Mouse (Mus musculus): ENCODE measurements around the gene Xrcc3. TPM values are rescaled to one million over a fixed set of nuclear protein-coding genes. Genes with fewer than 3 reads are reported as not detected.

Xrcc3 gene
- polyA plus RNA-seq, 1 experiment from 2014 or later, result 2.1 TPM

DNA sequence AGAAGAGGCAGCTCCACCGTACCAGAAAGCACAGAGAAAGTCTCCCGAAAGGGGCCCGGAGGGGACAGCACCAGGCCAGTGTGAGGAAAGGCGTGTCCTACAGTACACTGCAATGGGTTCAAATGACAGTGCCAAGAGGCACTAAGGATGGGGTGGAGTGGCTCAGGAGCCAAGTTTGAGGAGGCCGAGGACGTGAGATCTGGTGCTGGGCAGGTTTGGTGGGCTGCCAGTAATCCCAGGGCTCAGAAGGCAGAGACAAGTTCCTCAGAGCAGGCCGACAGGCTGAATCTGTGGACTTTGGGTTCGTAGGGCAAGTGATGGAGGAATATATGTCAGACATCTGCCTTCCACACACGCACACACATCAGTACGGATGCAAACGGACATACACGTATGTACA lies 1.1 kb downstream of the Xrcc3 start:
- peak overlapping the region; percentile 87 for H3K4me3 ChIP-seq (ENCODE audit: low read depth, low read length)
- peaks cover 50% of the 10 kb centered on the region for H3K4me1 ChIP-seq (ENCODE audit: insufficient read depth)
- WGBS (ENCODE audit: insufficient replicate concordance), result 74% methylated on average over 12 of the region's 12 CpGs
- DNase-seq (no peak), ATAC-seq (no peak)
- peak overlapping the region; percentile 80 for H3K9ac ChIP-seq (replicated peaks)
- H3K36me3 ChIP-seq (replicated peaks; ENCODE audit: insufficient read depth, low read length), result peaks cover 6% of the 10 kb centered on the region; the same call in 1 of the 2 replicates
- TF ChIP-seq CTCF (IDR thresholded peaks at IDR 0.05; ENCODE audit: low read depth) (no peak), EP300 (IDR thresholded peaks at IDR 0.05; ENCODE audit: low read depth) (no peak)
- H3K4me2 ChIP-seq (ENCODE audit: low read depth, low read length), result peak overlapping the region; percentile 90
- H3K9me3 ChIP-seq (ENCODE audit: low read length), result no peaks in the 10 kb centered on the region
- H3K27me3 ChIP-seq (ENCODE audit: insufficient read depth, low read length), result no peaks in the 10 kb centered on the region
- H3K27ac ChIP-seq (ENCODE audit: low read depth), result peak overlapping the region; percentile 78; the same call in 1 of the 2 replicates

DNA sequence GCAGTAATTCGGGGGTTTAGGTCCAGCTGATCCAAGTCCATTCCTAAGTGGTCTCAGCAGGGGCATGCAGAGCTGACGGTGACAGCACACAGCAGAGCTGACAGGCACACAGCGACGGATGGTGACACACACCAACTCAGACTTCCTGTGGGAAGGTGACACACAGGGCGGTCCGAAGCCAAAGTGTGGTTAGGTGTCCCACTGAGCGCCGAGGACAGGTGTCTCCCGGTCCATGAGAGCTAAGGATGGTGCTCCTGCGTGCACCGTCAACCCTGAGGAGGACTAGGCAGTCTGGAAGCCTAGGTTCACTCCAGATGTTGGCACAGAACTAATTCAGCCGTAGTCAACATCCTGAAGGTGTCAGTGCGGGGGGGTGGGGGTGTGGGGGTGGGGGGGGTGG lies 1.6 kb downstream of the Xrcc3 start:
- Histone ChIP-seq H3K9me3 (ENCODE audit: low read length) (no peaks in the 10 kb centered on the region), H3K4me2 (ENCODE audit: low read depth, low read length) (no peak overlapping the region), H3K27ac (ENCODE audit: low read depth) (no peak overlapping the region), H3K9ac (replicated peaks) (no peak overlapping the region), H3K27me3 (ENCODE audit: insufficient read depth, low read length) (no peaks in the 10 kb centered on the region), H3K4me1 (ENCODE audit: insufficient read depth) (peaks cover 45% of the 10 kb centered on the region), H3K36me3 (replicated peaks; ENCODE audit: insufficient read depth, low read length) (peaks cover 8% of the 10 kb centered on the region; the same call in 1 of the 2 replicates), H3K4me3 (ENCODE audit: low read depth, low read length) (no peak overlapping the region)
- DNase-seq (no peak), ATAC-seq (no peak)
- TF ChIP-seq CTCF (IDR thresholded peaks at IDR 0.05; ENCODE audit: low read depth) (no peak), EP300 (IDR thresholded peaks at IDR 0.05; ENCODE audit: low read depth) (no peak)
- 86% methylated on average over 13 of the region's 13 CpGs for WGBS (ENCODE audit: insufficient replicate concordance)

DNA sequence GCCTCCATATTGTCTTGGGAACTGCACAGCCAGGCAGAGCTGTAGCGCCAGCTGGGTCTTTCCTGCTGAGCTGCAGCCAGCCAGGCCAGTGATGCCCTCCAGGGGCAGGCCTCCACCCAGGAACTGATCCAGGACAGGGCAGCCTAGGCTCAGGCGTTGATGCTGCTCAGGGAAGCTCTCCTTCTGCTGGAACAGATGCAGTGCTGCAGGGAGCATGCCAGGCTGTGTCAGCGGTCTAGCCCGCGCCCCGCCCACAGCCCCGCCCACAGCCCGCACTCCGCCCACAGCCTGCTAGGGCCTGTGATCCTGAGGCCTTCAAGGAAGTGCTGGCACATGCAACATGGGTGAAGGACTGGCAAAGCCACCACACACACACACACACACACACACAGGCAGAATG lies 3.9 kb downstream of the Xrcc3 start:
- no peak overlapping the region for H3K4me2 ChIP-seq (ENCODE audit: low read depth, low read length)
- TF ChIP-seq CTCF (IDR thresholded peaks at IDR 0.05; ENCODE audit: low read depth) (peak; percentile 44), EP300 (IDR thresholded peaks at IDR 0.05; ENCODE audit: low read depth) (no peak)
- ATAC-seq, result no peak
- no peak overlapping the region for H3K4me3 ChIP-seq (ENCODE audit: low read depth, low read length)
- DNase-seq, result peak; percentile 90
- H3K9ac ChIP-seq (replicated peaks), result no peak overlapping the region
- no peaks in the 10 kb centered on the region for H3K27me3 ChIP-seq (ENCODE audit: insufficient read depth, low read length)
- H3K9me3 ChIP-seq (ENCODE audit: low read length), result no peaks in the 10 kb centered on the region
- peaks cover 19% of the 10 kb centered on the region for H3K36me3 ChIP-seq (replicated peaks; ENCODE audit: insufficient read depth, low read length)
- H3K4me1 ChIP-seq (ENCODE audit: insufficient read depth), result peaks cover 23% of the 10 kb centered on the region
- no peak overlapping the region for H3K27ac ChIP-seq (ENCODE audit: low read depth)
- WGBS (ENCODE audit: insufficient replicate concordance), result 8% methylated on average over 8 of the region's 9 CpGs

DNA sequence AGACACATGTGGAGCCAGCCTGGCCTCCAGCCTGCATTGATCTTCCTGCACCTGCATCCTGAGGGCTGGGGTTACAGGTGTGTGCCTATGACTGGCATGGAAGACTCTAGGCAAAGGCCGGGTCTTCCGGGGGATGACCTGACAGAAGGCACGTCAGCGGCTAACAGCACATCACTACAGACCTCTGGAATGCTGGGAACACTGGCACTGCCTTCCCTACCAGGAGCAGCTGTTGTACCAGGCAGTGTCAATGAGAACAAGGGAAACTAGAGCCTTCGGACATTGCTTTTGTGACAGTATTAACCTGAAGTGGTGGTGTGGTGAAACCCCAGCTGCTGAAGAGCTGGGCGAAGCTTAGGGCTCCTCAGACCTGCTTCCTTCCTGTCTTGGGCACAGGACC lies 4.9 kb downstream of the Xrcc3 start:
- H3K9ac ChIP-seq (replicated peaks), result no peak overlapping the region
- H3K4me3 ChIP-seq (ENCODE audit: low read depth, low read length), result no peak overlapping the region
- WGBS (ENCODE audit: insufficient replicate concordance), result 89% methylated on average over 6 of the region's 6 CpGs
- DNase-seq (no peak), ATAC-seq (no peak)
- H3K27me3 ChIP-seq (ENCODE audit: insufficient read depth, low read length), result no peaks in the 10 kb centered on the region
- TF ChIP-seq EP300 (IDR thresholded peaks at IDR 0.05; ENCODE audit: low read depth), result no peak
- no peak for TF ChIP-seq CTCF (IDR thresholded peaks at IDR 0.05; ENCODE audit: low read depth)
- H3K4me2 ChIP-seq (ENCODE audit: low read depth, low read length), result no peak overlapping the region
- H3K27ac ChIP-seq (ENCODE audit: low read depth), result no peak overlapping the region
- no peaks in the 10 kb centered on the region for H3K9me3 ChIP-seq (ENCODE audit: low read length)
- H3K4me1 ChIP-seq (ENCODE audit: insufficient read depth), result peaks cover 22% of the 10 kb centered on the region
- peaks cover 27% of the 10 kb centered on the region for H3K36me3 ChIP-seq (replicated peaks; ENCODE audit: insufficient read depth, low read length)

DNA sequence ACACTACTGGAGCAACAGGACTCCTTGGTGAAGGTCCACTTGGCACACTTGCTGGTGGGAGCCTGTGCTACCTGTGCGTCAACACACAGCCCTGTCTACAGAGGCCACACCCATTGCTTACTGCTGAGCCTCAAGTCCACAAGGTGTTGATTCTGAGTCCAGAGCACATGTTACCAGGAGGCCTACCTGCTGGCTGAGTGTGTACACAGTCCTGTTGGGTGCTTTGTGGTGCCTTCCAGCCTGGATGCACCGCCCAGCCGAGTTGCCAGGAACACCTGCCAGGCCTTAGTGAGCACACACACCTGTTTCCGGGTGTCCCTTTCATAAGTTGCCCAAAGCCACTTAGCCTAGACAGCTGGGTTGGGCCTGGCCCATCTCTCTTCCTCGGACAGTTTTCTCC lies 10.1 kb downstream of the Xrcc3 start:
- ATAC-seq, result no peak
- H3K27me3 ChIP-seq (ENCODE audit: insufficient read depth, low read length), result no peaks in the 10 kb centered on the region
- H3K4me3 ChIP-seq (ENCODE audit: low read depth, low read length), result no peak overlapping the region
- TF ChIP-seq EP300 (IDR thresholded peaks at IDR 0.05; ENCODE audit: low read depth) (no peak), CTCF (IDR thresholded peaks at IDR 0.05; ENCODE audit: low read depth) (no peak)
- H3K4me1 ChIP-seq (ENCODE audit: insufficient read depth), result no peaks in the 10 kb centered on the region
- no peak overlapping the region for H3K27ac ChIP-seq (ENCODE audit: low read depth)
- DNase-seq, result no peak
- no peak overlapping the region for H3K9ac ChIP-seq (replicated peaks)
- H3K9me3 ChIP-seq (ENCODE audit: low read length), result no peaks in the 10 kb centered on the region
- 69% methylated on average over 5 of the region's 5 CpGs for WGBS (ENCODE audit: insufficient replicate concordance)
- H3K36me3 ChIP-seq (replicated peaks; ENCODE audit: insufficient read depth, low read length), result peaks cover 50% of the 10 kb centered on the region
- H3K4me2 ChIP-seq (ENCODE audit: low read depth, low read length), result no peak overlapping the region

DNA sequence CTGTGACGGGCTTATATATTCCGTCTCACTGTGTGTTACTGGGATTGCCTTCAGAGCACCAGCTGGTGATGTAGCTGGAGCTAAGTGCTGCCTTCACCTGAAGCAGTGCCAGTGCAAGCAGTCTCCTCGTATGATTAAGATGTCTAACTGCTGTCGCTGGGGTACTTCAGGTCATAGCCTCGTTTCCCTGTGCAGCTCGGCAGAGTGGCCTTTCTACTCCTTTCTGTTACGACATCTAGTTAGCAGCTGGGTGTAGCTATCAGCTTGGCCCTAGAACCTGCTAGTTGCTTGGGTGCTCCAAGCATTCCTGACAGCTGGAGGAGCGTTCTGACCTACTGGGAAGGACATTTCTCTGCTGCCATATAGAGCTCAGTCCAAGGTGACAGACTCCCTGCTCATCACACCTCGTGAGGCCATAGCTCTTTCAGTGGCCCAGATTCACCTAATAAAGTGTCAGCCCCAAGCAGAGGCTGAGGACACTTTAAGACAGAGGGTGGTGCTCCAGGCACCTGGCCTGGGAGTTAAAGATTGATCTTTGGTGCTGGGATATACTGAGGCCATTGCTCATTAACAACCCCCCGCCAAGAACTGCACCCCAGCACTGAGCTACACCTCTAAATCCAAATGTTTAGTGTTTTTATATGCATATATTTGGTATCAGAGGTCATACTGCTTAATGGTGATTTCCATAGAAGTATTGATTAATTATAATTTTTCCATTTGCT lies 13.1 kb downstream of the Xrcc3 start:
- no peaks in the 10 kb centered on the region for H3K27me3 ChIP-seq (ENCODE audit: insufficient read depth, low read length)
- no peak overlapping the region for H3K4me2 ChIP-seq (ENCODE audit: low read depth, low read length)
- H3K4me3 ChIP-seq (ENCODE audit: low read depth, low read length), result no peak overlapping the region
- H3K27ac ChIP-seq (ENCODE audit: low read depth), result no peak overlapping the region
- ATAC-seq, result no peak
- H3K9ac ChIP-seq (replicated peaks), result no peak overlapping the region
- TF ChIP-seq EP300 (IDR thresholded peaks at IDR 0.05; ENCODE audit: low read depth) (no peak), CTCF (IDR thresholded peaks at IDR 0.05; ENCODE audit: low read depth) (no peak)
- 74% methylated on average over 10 of the region's 10 CpGs for WGBS (ENCODE audit: insufficient replicate concordance)
- no peak for DNase-seq
- H3K4me1 ChIP-seq (ENCODE audit: insufficient read depth), result no peaks in the 10 kb centered on the region
- no peaks in the 10 kb centered on the region for H3K9me3 ChIP-seq (ENCODE audit: low read length)
- peaks cover 43% of the 10 kb centered on the region for H3K36me3 ChIP-seq (replicated peaks; ENCODE audit: insufficient read depth, low read length)

All from liver, postnatal 0 days (tissue).